Mouse (Mus musculus) spleen, embryonic (tissue): ENCODE results near the gene Elovl5.

ENCODE experiments used
- CTCF ChIA-PET: fragments of 350-600 bp; sonication (Branson Sonifier 250); formaldehyde crosslinking; loops from one replicate; lab custom pipeline; 2022; lab: Charles Lee

The Elovl5 gene

GRCm38 (mm10) chr9:77953053-77953452 lies 35.9 kb downstream of the Elovl5 start:
- CTCF ChIA-PET, result interaction anchor here (0.6 kb wide), 1 partner anchor 33 kb away, joined by 4 read pairs; no protein-coding TSS in a partner anchor

- CTCF ChIA-PET, result interaction anchor here (0.6 kb wide), 1 partner anchor 16 kb away, joined by 3 read pairs; no protein-coding TSS in a partner anchor
These were observed 37.3 kb downstream of the Elovl5 start for GRCm38 (mm10) chr9:77954496-77954895.

- CTCF ChIA-PET, result interaction anchor here (0.6 kb wide), 1 partner anchor 15 kb away, joined by 3 read pairs; no protein-coding TSS in a partner anchor
These were observed 37.8 kb downstream of the Elovl5 start for GRCm38 (mm10) chr9:77954981-77955380.

- CTCF ChIA-PET, result no interaction called here
These were observed 38.3 kb downstream of the Elovl5 start for GRCm38 (mm10) chr9:77955511-77955910.

- CTCF ChIA-PET, result no interaction called here
These were observed 38.8 kb downstream of the Elovl5 start for GRCm38 (mm10) chr9:77955964-77956363.

- CTCF ChIA-PET, result no interaction called here
These were observed 41.2 kb downstream of the Elovl5 start for GRCm38 (mm10) chr9:77958327-77958726.

- CTCF ChIA-PET, result no interaction called here
These were observed 42.6 kb downstream of the Elovl5 start for GRCm38 (mm10) chr9:77959759-77960158.

- CTCF ChIA-PET, result no interaction called here
These were observed 44.2 kb downstream of the Elovl5 start for GRCm38 (mm10) chr9:77961350-77961749.

- CTCF ChIA-PET, result no interaction called here
These were observed 46.9 kb downstream of the Elovl5 start for GRCm38 (mm10) chr9:77964084-77964483.

- CTCF ChIA-PET, result no interaction called here
These were observed 48.1 kb downstream of the Elovl5 start for GRCm38 (mm10) chr9:77965287-77965686.

- CTCF ChIA-PET, result interaction anchor here (0.7 kb wide), 1 partner anchor 64 kb away, joined by 3 read pairs; no protein-coding TSS in a partner anchor
These were observed 48.8 kb downstream of the Elovl5 start for GRCm38 (mm10) chr9:77965768-77966552.

GRCm38 (mm10) chr9:77966861-77967260 lies 49.7 kb downstream of the Elovl5 start:
- CTCF ChIA-PET, result no interaction called here

GRCm38 (mm10) chr9:77967584-77968163 lies 50.5 kb downstream of the Elovl5 start:
- CTCF ChIA-PET, result no interaction called here

GRCm38 (mm10) chr9:77969192-77969953 lies 52.2 kb downstream of the Elovl5 start:
- CTCF ChIA-PET, result no interaction called here

- CTCF ChIA-PET, result no interaction called here
These were observed 61.8 kb downstream of the Elovl5 start for GRCm38 (mm10) chr9:77979000-77979399.

GRCm38 (mm10) chr9:77982616-77983015 lies 65.5 kb downstream of the Elovl5 start:
- CTCF ChIA-PET, result no interaction called here

- CTCF ChIA-PET, result no interaction called here
These were observed 66.4 kb downstream of the Elovl5 start for GRCm38 (mm10) chr9:77983521-77983920.

- CTCF ChIA-PET, result interaction anchor here (0.6 kb wide), 1 partner anchor 33 kb away, joined by 4 read pairs; no protein-coding TSS in a partner anchor
These were observed 69.1 kb downstream of the Elovl5 start for GRCm38 (mm10) chr9:77986153-77986795.

- CTCF ChIA-PET, result no interaction called here
These were observed 72.5 kb downstream of the Elovl5 start for GRCm38 (mm10) chr9:77989626-77990025.

- CTCF ChIA-PET, result no interaction called here
These were observed 73.1 kb downstream of the Elovl5 start for GRCm38 (mm10) chr9:77990278-77990677.

- CTCF ChIA-PET, result no interaction called here
These were observed 74.5 kb downstream of the Elovl5 start for GRCm38 (mm10) chr9:77991650-77992049.

GRCm38 (mm10) chr9:77992276-77992675 lies 75.1 kb downstream of the Elovl5 start:
- CTCF ChIA-PET, result no interaction called here
